7 mouse cellular contexts compared by ENCODE assay signal in the genomic region with DNA sequence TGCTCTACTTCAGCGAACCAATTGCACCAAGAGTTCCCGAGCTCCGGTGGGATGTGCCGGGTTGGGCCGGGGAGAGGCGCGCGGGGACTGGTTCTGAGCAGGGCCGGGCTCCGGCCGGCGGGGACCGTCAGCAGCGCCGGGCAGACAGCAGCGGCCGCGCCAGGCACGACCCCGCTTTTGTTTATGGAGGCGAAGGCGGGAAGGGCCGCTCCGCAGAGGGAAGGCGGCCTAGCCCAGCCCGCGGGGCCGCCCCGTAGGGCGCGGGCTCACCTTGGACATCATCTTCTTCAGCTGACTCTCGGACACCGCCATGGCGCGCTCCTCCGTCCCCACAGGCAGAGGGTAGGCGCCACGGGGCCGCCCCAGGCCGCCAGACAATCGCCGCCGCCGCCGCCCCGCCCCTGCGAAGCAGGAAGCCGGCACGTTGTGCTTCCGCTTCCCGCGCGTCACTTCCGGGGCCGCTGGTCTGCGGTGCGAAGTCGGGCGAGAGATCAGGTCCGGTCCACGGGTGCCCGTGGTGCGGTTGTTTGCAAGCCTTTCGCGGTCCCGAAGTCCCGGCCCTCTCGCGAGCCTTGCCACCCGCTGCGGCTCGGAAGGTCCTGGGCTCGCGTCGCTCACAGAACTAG. TPM values are rescaled to one million over a fixed set of nuclear protein-coding genes. Genes with fewer than 3 reads are reported as not detected.
DNase-seq lines count a peak whose midpoint lies in the region; ATAC-seq and TF ChIP-seq lines count a peak whose summit lies in the region.

A gene (minus strand): TSS at position 419 of the 626 bp plus-strand sequence.

- WGBS in intestine, postnatal 0 days = under 1% methylated on average over 74 of the region's 75 CpGs
- under 1% methylated on average over 70 of the region's 75 CpGs for WGBS in midbrain, embryonic 12.5 days
- under 1% methylated on average over 75 of the region's 75 CpGs for WGBS in small intestine, adult 2 months

- DNase-seq in adrenal gland, adult 8-10 months = peak; percentile 88
- peak; percentile 90 for DNase-seq in embryo, embryonic 9.5 days (ENCODE audit: extremely low spot score)
- DNase-seq in gonadal fat pad, adult 2 months (ENCODE audit: low read depth) = no peak
- peak; percentile 93 for DNase-seq in left cerebral cortex, postnatal 4 days

- peak within 1 kb of the TSS; percentile 82 for H3K4me3 ChIP-seq in intestine, postnatal 0 days (ENCODE audit: low read depth, low read length)
- H3K4me3 ChIP-seq in midbrain, embryonic 12.5 days = peak within 1 kb of the TSS; percentile 92
- H3K4me3 ChIP-seq in small intestine, adult 2 months (ENCODE audit: low read depth, low read length) = peak within 1 kb of the TSS; percentile 99

- peak within 1 kb of the TSS; percentile 88 for H3K9ac ChIP-seq in intestine, postnatal 0 days (ENCODE audit: low read depth, low read length)
- peak within 1 kb of the TSS; percentile 94 for H3K9ac ChIP-seq in midbrain, embryonic 12.5 days (replicated peaks)

- TF ChIP-seq CTCF in intestine, postnatal 0 days (IDR thresholded peaks at IDR 0.05; ENCODE audit: low read depth) = peak; percentile 43
- TF ChIP-seq CTCF in small intestine, adult 2 months (IDR thresholded peaks at IDR 0.05; ENCODE audit: extremely low read depth, insufficient read length, insufficient replicate concordance, low read depth, low read length) = no peak

- H3K4me2 ChIP-seq in intestine, postnatal 0 days (replicated peaks; ENCODE audit: low read depth) = peak within 1 kb of the TSS; percentile 76
- H3K4me2 ChIP-seq in midbrain, embryonic 12.5 days (replicated peaks) = peak within 1 kb of the TSS; percentile 66

- H3K9me3 ChIP-seq in intestine, postnatal 0 days (ENCODE audit: control insufficient read depth) = no peaks in the 10 kb centered on the region
- H3K9me3 ChIP-seq in midbrain, embryonic 12.5 days = no peaks in the 10 kb centered on the region

- TF ChIP-seq POLR2A in small intestine, adult 2 months (IDR thresholded peaks at IDR 0.05; ENCODE audit: low read depth, low read length) = peak; percentile 96

- H3K27ac ChIP-seq in intestine, postnatal 0 days (ENCODE audit: low read depth, low read length) = peak within 1 kb of the TSS; percentile 95
- H3K27ac ChIP-seq in midbrain, embryonic 12.5 days (replicated peaks) = peak within 1 kb of the TSS; percentile 92
- peak within 1 kb of the TSS; percentile 96 for H3K27ac ChIP-seq in small intestine, adult 2 months (ENCODE audit: insufficient read depth, low read depth, low read length)

- peak; percentile 94 for ATAC-seq in intestine, postnatal 0 days
- ATAC-seq in midbrain, embryonic 12.5 days (ENCODE audit: low FRiP score, low read depth) = peak; percentile 97

- H3K36me3 ChIP-seq in intestine, postnatal 0 days (ENCODE audit: control insufficient read depth, insufficient read depth) = 0 out of 2 replicates have a peak, but pooled peaks cover 7% of the 10 kb centered on the region
- peaks cover 8% of the 10 kb centered on the region; the same call in 1 of the 2 replicates for H3K36me3 ChIP-seq in midbrain, embryonic 12.5 days
- 0 out of 2 replicates have a peak, but pooled peaks cover 2% of the 10 kb centered on the region for H3K36me3 ChIP-seq in small intestine, adult 2 months (ENCODE audit: control insufficient read depth, insufficient read depth, low read length)

- H3K4me1 ChIP-seq in intestine, postnatal 0 days (replicated peaks; ENCODE audit: control insufficient read depth, insufficient read depth, low read length) = no peaks in the 10 kb centered on the region
- H3K4me1 ChIP-seq in midbrain, embryonic 12.5 days = peaks cover 18% of the 10 kb centered on the region
- H3K4me1 ChIP-seq in small intestine, adult 2 months (ENCODE audit: control insufficient read depth, insufficient read depth, insufficient read length, low read length) = peaks cover 5% of the 10 kb centered on the region

- no peaks in the 10 kb centered on the region for H3K27me3 ChIP-seq in intestine, postnatal 0 days (replicated peaks; ENCODE audit: control insufficient read depth, insufficient read depth, low read length)
- no peaks in the 10 kb centered on the region for H3K27me3 ChIP-seq in midbrain, embryonic 12.5 days
- H3K27me3 ChIP-seq in small intestine, adult 2 months (ENCODE audit: control insufficient read depth, insufficient read depth, low read length) = no peaks in the 10 kb centered on the region

- intact Hi-C loops in left cerebral cortex, postnatal 4 days (cut with DNase I) = no loop called here

RNA-seq across cellular contexts. Expression of the gene that starts here (rescaled TPM):
- 10 to 100 TPM; 72.4 to 91.6 (median 78.7) TPM for total RNA-seq in adrenal gland, adult 8-10 months (2022)
- polyA plus RNA-seq in gonadal fat pad, adult 2 months (2012; rRNA removed) = 84.1 and 103 TPM in 2 replicates
- polyA plus RNA-seq in intestine, postnatal 0 days (2015; fragmentation: Nextera tagmentation; extraction: Ambion mirVana) = 100 and 107 TPM in 2 replicates
- 100 to 1,000 TPM; 126 to 142 TPM for total RNA-seq in left cerebral cortex, postnatal 4 days (2021)
- 318 and 322 TPM in 2 replicates for polyA plus RNA-seq in midbrain, embryonic 12.5 days (2016; fragmentation: Nextera tagmentation; extraction: Ambion mirVana)
- 55.5 and 103 TPM in 2 replicates for polyA plus RNA-seq in small intestine, adult 2 months (2012; rRNA removed)
